Mouse (Mus musculus) layer of hippocampus, postnatal 36 days (tissue): ENCODE data around the gene Pold1. TPM values are rescaled to one million over a fixed set of nuclear protein-coding genes. Genes with fewer than 3 reads are reported as not detected.

Experiments
- DNase-seq, 2 experiments: peaks; one replicate each; pipeline ENCODE4 v3.0.0; 2022
- total RNA-seq, 2 experiments: library from RNA; stranded (reverse); gene quantifications; 2 replicates each; pipeline ENCODE4 v1.2.3; 2021

Gene Pold1
- total RNA-seq, 2 experiments from 2014 or later = 6.2 to 8.7 TPM

- DNase-seq = no peak
Measured at GRCm38 (mm10) chr7:44543071-44543470, 5.6 kb downstream of the Pold1 start.

- no peak for DNase-seq
Measured at GRCm38 (mm10) chr7:44542555-44542954, 6.1 kb downstream of the Pold1 start.

GRCm38 (mm10) chr7:44538756-44539624, 9.7 kb downstream of the Pold1 start:
- no peak for DNase-seq

GRCm38 (mm10) chr7:44537496-44537895, 11.2 kb downstream of the Pold1 start:
- DNase-seq = no peak

- DNase-seq = no peak
Measured at GRCm38 (mm10) chr7:44537009-44537408, 11.6 kb downstream of the Pold1 start.

- no peak for DNase-seq
Measured at GRCm38 (mm10) chr7:44536590-44536968, 12.1 kb downstream of the Pold1 start.

GRCm38 (mm10) chr7:44535657-44536589, 12.7 kb downstream of the Pold1 start:
- DNase-seq = no peak

GRCm38 (mm10) chr7:44534656-44535441, 13.8 kb downstream of the Pold1 start:
- no peak for DNase-seq

GRCm38 (mm10) chr7:44534242-44534641, 14.4 kb downstream of the Pold1 start:
- DNase-seq = no peak

GRCm38 (mm10) chr7:44533746-44534045, 15.0 kb downstream of the Pold1 start:
- no peak for DNase-seq

- no peak for DNase-seq
Measured at GRCm38 (mm10) chr7:44532918-44533745, 15.5 kb downstream of the Pold1 start.

GRCm38 (mm10) chr7:44531946-44532732, 16.5 kb downstream of the Pold1 start, which contains the start of gene Spib:
TSS of gene Spib (minus strand) at chr7:44532071.
- DNase-seq = no peak

GRCm38 (mm10) chr7:44531207-44531606, 17.4 kb downstream of the Pold1 start:
- no peak for DNase-seq

GRCm38 (mm10) chr7:44530507-44530906, 18.1 kb downstream of the Pold1 start:
- DNase-seq = no peak

GRCm38 (mm10) chr7:44529518-44529917, 19.1 kb downstream of the Pold1 start:
- DNase-seq = no peak

- peak; percentile 62 for DNase-seq
Measured at GRCm38 (mm10) chr7:44527483-44528398, 20.9 kb downstream of the Pold1 start.

- no peak for DNase-seq
Measured at GRCm38 (mm10) chr7:44526414-44527154, 22.1 kb downstream of the Pold1 start.

GRCm38 (mm10) chr7:44525126-44525832, 23.4 kb downstream of the Pold1 start:
- DNase-seq = peak in 1 of 2 experiments; percentile 63
